Mouse (Mus musculus) forebrain, embryonic 10.5 days (tissue): ENCODE results near the gene 2210016L21Rik. TPM values are rescaled to one million over a fixed set of nuclear protein-coding genes. Genes with fewer than 3 reads are reported as not detected.
A peak's percentile ranks its signal among the peaks of the same experiment; 100 is the strongest.
"Not testable (repeated sequence)": the region's sequence is repeated elsewhere in the genome, so short reads cannot be mapped to it uniquely, and the experiment has no call there.

Source experiments
- DNase-seq: peaks from one replicate; pipeline ENCODE4 v3.0.0-alpha.2; 2017; ENCODE audit warnings: low spot score; ENCODE audit errors: extremely low spot score
- H3K27ac ChIP-seq: fragments of 300-500 bp; sonication (generic); 2 replicates; pipeline ENCODE4 v1.5.1; 2016; ENCODE audit warnings: mild to moderate bottlenecking
- H3K27me3 ChIP-seq: fragments of 300-500 bp; sonication (generic); 2 replicates; pipeline ENCODE4 v1.6.1; 2016; ENCODE audit warnings: mild to moderate bottlenecking; ENCODE audit not compliant: poor library complexity, severe bottlenecking
- H3K36me3 ChIP-seq: fragments of 300-500 bp; sonication (generic); replicated peaks from 2 replicates; pipeline ENCODE4 v1.6.1; 2016; ENCODE audit warnings: mild to moderate bottlenecking, moderate library complexity
- H3K4me1 ChIP-seq: fragments of 300-500 bp; sonication (generic); 2 replicates; pipeline ENCODE4 v1.6.1; 2016
- H3K4me3 ChIP-seq: fragments of 300-500 bp; sonication (generic); 2 replicates; pipeline ENCODE4 v1.5.1; 2016; ENCODE audit warnings: mild to moderate bottlenecking, moderate library complexity
- H3K9me3 ChIP-seq: fragments of 300-500 bp; sonication (generic); 2 replicates; pipeline ENCODE4 v1.6.1; 2016; ENCODE audit warnings: mild to moderate bottlenecking, moderate library complexity
- WGBS: fragments of 180-500 bp; shearing (Covaris S2); methylation state at CpG from one replicate; pipeline ENCODE4 v1.1.7; 2016; 5-methylcytosine and 5-hydroxymethylcytosine counted together
- polyA plus RNA-seq: library from polyadenylated mRNA; unstranded; fragments of >200 nt; fragmentation: Nextera tagmentation; extraction: Ambion mirVana; gene quantifications from 2 replicates; pipeline ENCODE4 v1.2.1, GENCODE M21; 2016

The 2210016L21Rik gene
- polyA plus RNA-seq: 41.5 and 43.3 TPM in 2 replicates

DNA sequence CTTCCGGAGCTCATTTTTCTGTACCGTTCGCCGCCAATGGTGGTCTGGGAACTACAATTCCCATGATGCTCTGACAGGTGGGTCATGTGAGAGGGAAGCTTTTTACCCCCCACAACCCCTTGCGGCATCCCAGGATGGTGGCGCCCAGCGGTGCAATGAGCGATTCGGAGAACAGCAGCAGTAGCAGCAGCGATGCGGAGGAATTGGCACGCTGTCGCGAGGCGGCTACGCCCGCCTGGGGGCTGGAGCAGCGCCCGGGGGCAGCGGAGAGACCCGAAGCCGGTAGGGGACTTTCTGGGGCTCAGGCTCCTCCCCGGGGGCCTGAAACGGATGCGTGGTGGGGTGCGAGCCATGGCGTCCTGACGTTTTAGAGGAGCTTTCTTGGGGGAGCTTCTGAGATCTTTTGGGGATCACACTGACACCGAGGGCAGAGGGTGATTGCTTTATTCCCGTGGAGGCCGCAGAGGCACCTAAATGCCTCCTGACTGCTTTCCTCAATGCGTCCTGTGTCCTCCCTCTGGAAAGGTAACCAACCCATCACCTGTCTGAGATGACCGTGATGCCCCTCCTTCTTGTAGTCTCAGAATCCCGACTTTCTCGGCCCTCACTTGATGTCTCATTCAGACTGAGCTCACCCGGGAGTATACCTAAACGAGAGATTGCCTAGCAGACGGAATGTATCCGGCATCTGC is at the start of gene 2210016L21Rik:
TSS of gene 2210016L21Rik (plus strand) at position 85 of the 692 bp plus-strand sequence.
- H3K36me3 ChIP-seq: peaks cover 25% of the 10 kb centered on the region
- 2% methylated on average over 39 of the region's 39 CpGs for WGBS

DNA sequence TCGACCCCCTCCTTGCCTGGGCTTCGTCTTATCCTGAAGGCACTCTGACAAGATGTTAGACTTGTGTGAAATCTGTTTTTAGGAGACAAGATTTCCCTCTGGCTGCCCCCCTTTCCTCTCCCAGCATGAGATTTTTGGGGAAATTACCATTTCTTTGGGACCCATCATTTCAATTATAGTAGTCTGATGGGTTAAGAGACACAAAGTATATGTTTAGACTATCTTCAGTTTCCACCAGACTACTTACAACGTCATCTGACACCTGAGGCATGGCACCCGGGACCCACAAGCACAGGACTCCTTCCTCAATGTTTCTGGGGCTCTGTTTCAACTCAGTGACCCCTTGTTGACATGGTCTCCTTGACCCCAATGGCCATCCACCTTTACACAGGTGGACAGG is 46.4 kb upstream of the 2210016L21Rik start:
- H3K4me1 ChIP-seq: peaks cover 10% of the 10 kb centered on the region
- no peak for DNase-seq
- no peak overlapping the region for H3K4me3 ChIP-seq
- no peaks in the 10 kb centered on the region for H3K9me3 ChIP-seq
- H3K27me3 ChIP-seq: no peaks in the 10 kb centered on the region
- H3K36me3 ChIP-seq: no peaks in the 10 kb centered on the region
- H3K27ac ChIP-seq: no peak overlapping the region
- WGBS: 88% methylated on average over 4 of the region's 4 CpGs

More for the DNA sequence above, at the start of gene 2210016L21Rik:
- H3K27me3 ChIP-seq: no peaks in the 10 kb centered on the region
- peak within 1 kb of the TSS; percentile 93 for H3K27ac ChIP-seq
- peak; percentile 90 for DNase-seq
- peaks cover 19% of the 10 kb centered on the region for H3K4me1 ChIP-seq
- H3K9me3 ChIP-seq: peaks cover 8% of the 10 kb centered on the region; the same call in 1 of the 2 replicates
- peak within 1 kb of the TSS; percentile 94 for H3K4me3 ChIP-seq

DNA sequence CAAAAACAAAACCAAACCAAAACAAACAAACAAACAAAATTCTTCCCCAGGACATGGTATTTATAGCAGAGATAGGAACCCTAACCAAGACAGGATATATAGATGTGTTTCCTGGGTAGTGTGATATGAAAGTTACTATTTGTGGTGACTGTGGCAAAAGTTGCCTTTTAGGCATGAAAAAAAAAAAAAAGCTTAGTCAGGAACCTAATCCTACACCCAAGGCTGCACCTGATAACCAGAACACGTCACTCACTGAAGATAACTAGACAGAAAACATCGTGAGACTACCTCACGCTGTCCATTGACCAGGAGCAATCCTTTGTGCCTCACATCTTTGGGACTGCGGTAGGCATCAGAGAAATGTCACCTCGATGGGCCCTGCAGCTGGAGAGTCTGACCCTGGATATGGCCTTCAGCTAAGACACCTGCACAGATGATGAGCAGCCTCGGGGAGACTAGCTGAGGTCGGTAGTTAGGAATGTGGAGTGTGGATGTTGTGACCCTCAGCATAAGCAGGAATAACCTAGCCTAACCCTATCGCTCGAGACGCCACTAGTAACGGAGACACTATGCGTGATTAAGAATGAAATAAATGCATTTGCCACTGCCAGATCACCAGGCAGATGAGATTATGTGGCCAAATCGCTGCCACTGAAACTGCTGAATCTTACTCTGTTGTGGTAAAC is 45.1 kb upstream of the 2210016L21Rik start, which contains the start of gene Oasl2:
TSS of gene Oasl2 (plus strand) at position 249 of the 686 bp plus-strand sequence.
- no peak for DNase-seq
- 0 out of 2 replicates have a peak within 1 kb of the TSS, but pooled peaks have one; percentile 5 for H3K27ac ChIP-seq
- H3K36me3 ChIP-seq: no peaks in the 10 kb centered on the region
- H3K9me3 ChIP-seq: no peaks in the 10 kb centered on the region
- peak within 1 kb of the TSS; percentile 22; the same call in 1 of the 2 replicates for H3K4me3 ChIP-seq
- H3K27me3 ChIP-seq: no peaks in the 10 kb centered on the region
- 68% methylated on average over 13 of the region's 13 CpGs for WGBS
- H3K4me1 ChIP-seq: peaks cover 10% of the 10 kb centered on the region

DNA sequence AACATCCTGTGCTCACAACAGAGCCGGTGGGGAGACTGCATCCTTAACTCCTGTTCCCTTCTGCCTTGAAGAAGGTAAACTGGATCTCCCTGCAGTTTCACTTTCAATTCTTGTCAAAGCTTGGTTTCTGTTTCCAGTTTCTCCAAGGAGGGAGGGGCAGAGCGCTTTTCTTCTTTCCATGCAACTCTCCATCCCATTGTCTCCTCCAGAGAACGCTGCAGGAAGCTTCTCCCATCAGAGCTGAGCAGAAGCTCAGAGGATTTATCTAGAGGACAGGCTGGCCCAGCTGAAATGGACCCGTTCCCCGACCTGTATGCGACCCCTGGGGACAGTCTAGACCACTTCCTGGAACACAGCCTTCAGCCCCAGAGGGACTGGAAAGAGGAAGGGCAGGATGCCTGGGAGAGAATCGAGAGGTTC is 44.6 kb upstream of the 2210016L21Rik start:
- Histone ChIP-seq H3K4me3 (peak overlapping the region; percentile 22; the same call in 1 of the 2 replicates), H3K9me3 (no peaks in the 10 kb centered on the region), H3K27ac (0 out of 2 replicates have a peak overlapping the region, but pooled peaks have one; percentile 5), H3K27me3 (no peaks in the 10 kb centered on the region), H3K36me3 (no peaks in the 10 kb centered on the region), H3K4me1 (peaks cover 10% of the 10 kb centered on the region)
- WGBS: 10% methylated on average over 7 of the region's 7 CpGs
- no peak for DNase-seq

DNA sequence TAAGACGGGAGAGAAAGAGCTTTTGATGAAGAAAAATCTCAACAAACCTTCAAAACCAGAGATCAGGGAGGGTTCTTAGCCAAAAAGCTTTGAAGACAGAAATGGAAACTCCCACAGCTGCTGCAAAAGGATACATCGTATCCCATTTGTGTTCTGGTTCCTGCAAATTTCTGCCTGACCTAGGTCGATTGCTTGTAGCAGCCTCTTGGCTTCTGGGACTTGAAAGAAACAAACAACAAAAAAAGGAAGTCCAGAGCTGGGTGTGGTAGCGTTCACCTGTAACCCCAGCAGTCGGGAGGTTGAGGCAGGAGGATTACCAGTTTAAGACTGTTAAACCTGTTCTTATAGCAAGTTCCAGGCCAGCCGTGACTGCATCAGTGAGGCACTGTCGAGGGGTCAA is 43.1 kb upstream of the 2210016L21Rik start:
- DNase-seq: no peak
- Histone ChIP-seq H3K4me1 (peaks cover 10% of the 10 kb centered on the region), H3K27me3 (no peaks in the 10 kb centered on the region), H3K27ac (no peak overlapping the region), H3K4me3 (no peak overlapping the region), H3K9me3 (no peaks in the 10 kb centered on the region), H3K36me3 (no peaks in the 10 kb centered on the region)
- WGBS: 82% methylated on average over 7 of the region's 7 CpGs

DNA sequence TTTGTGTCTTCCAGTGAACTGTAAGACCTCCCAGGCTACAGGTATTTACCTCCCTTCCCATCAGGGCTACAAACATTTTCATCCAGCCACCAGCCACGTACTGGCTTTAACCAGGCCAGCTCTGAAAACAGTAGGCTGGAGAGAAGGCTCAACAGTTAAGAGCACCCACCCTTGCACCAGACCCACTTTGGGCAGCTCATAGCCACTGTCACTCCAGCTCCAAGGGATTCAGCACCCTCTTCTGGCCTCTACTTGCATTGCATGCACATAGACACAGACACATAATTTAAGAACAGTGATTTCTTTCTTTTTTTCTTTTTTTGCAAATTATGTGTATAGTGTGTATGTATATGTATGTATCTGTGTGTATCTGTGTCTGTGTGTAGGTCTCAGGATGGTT is 39.5 kb upstream of the 2210016L21Rik start:
- Histone ChIP-seq H3K4me1 (peaks cover 11% of the 10 kb centered on the region), H3K27ac (no peak overlapping the region), H3K4me3 (no peak overlapping the region), H3K9me3 (peaks cover 8% of the 10 kb centered on the region), H3K27me3 (no peaks in the 10 kb centered on the region), H3K36me3 (no peaks in the 10 kb centered on the region)
- 32% methylated on average over 1 of the region's 1 CpGs for WGBS
- DNase-seq: peak; percentile 42

DNA sequence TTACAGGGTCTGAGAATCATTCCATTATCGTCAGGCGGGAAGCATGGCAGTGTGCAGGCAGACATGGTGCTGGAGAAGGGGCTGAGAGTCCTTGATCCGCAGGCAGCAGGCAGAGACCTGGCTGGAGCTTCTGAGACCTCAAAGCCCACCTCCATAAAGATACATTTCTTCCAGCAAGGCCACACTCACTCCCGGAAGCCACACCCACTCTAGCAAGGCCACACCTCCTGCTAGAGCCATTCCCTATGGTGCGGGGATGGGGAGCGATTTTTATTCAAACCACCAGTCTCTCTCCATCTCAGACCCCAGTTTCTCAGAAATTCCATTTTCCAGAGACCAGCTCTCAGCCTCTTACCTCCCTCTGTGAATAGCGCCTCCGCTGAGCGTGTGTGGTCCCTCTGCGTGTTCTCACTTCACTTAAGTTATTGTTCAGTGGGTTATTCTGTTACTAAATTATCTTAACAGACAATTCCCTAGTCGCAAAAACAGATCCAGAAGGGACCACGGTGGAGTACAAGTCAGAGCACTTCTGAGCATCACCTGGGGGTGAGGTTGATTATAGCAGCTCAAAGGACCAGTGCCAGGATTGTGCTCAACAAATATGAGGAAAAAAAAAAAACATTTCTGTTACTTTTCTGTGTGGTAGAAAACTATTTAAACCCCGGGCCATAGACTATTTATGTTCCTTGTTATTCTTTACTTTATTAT is 33.2 kb upstream of the 2210016L21Rik start:
- Histone ChIP-seq H3K27me3 (no peaks in the 10 kb centered on the region), H3K27ac (no peak overlapping the region), H3K4me3 (no peak overlapping the region), H3K9me3 (peaks cover 8% of the 10 kb centered on the region), H3K4me1 (peaks cover 13% of the 10 kb centered on the region; the same call in 1 of the 2 replicates), H3K36me3 (no peaks in the 10 kb centered on the region)
- 53% methylated on average over 13 of the region's 13 CpGs for WGBS
- peak; percentile 16 for DNase-seq

DNA sequence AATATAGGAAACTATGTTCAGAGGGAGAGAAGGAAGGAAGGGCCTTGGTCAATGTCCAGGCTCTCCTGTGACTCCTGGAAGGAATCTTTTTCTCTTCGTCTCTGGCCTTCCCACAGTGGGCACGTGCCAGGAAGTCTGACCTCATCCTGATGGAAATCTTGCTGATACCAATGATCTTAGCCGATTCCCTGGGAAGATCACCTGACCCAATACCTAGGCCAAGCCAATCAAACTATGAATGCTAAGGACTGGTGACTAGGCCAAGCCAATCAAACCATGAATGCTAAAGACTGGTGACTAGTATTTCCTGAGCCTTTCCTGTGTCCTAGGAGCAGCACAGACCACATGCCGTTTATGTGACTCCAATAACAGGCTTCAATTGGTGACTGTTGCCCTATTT is 28.3 kb upstream of the 2210016L21Rik start:
- Histone ChIP-seq H3K4me1 (peaks cover 8% of the 10 kb centered on the region; the same call in 1 of the 2 replicates), H3K27ac (no peak overlapping the region), H3K27me3 (no peaks in the 10 kb centered on the region), H3K4me3 (no peak overlapping the region), H3K36me3 (no peaks in the 10 kb centered on the region), H3K9me3 (no peaks in the 10 kb centered on the region)
- WGBS: 75% methylated on average over 4 of the region's 4 CpGs
- no peak for DNase-seq

DNA sequence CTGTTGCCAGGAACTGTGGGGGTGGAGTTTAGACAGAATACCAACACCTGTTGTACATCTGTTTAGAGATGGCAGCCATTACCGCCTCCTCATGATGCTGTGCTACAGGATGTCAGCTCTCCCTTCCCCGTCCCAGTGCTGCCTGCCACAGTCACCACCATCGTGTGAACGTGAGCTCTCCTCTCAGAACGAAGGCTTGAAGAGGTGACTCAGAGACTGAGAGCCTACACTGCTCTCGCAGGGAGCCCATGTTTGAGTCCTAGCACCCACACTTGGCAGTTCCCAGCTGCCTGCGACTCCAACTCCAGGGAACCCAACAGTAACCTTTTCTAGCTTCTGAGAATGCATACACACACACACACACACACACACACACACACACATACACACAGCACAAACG is 27.1 kb upstream of the 2210016L21Rik start:
- no peak for DNase-seq
- no peak overlapping the region for H3K27ac ChIP-seq
- 81% methylated on average over 8 of the region's 8 CpGs for WGBS
- no peaks in the 10 kb centered on the region for H3K9me3 ChIP-seq
- 0 out of 2 replicates have a peak, but pooled peaks cover 7% of the 10 kb centered on the region for H3K4me1 ChIP-seq
- H3K36me3 ChIP-seq: no peaks in the 10 kb centered on the region
- no peak overlapping the region for H3K4me3 ChIP-seq
- H3K27me3 ChIP-seq: no peaks in the 10 kb centered on the region

DNA sequence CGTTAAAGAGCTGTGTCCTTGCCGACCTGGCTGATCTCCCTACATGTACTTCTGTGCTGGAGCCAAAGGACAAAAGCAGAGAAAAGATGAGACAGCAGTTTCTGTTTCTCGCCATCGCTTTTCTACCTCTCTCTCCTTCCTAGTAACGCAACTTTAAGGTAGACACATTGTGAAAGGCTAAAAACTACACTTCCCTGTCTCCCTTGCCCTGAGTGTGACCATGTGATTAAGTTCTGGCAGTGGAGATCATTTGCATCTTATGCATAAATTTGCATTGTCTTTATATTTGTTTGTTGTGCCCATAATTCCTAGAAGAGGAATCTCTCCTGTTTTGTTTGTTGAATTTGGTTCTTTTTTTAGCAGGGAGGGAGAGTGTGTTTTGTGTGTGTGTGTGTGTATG is 26.1 kb upstream of the 2210016L21Rik start:
- Histone ChIP-seq H3K27me3 (no peaks in the 10 kb centered on the region), H3K27ac (no peak overlapping the region), H3K9me3 (no peaks in the 10 kb centered on the region), H3K4me3 (no peak overlapping the region), H3K4me1 (0 out of 2 replicates have a peak, but pooled peaks cover 7% of the 10 kb centered on the region), H3K36me3 (no peaks in the 10 kb centered on the region)
- DNase-seq: no peak
- WGBS: 83% methylated on average over 5 of the region's 5 CpGs

DNA sequence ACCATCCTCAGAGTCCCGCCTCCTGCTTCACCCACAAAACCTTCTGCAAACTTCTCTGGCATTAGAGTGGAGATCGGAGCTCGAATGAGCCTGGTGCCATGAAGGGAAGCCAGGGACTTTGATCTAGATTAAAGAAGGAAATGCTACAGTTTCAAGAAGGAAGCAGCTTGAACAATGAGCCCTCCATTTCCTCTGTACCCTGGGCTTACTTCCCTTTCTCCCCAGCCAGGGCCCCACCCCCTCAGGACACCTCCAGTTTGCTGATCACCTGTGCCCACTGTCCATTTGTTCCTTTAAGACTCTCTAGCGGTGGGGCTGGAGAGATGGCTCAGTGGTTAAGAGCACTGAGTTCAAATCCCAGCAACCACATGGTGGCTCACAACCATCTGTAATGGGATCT is 25.2 kb upstream of the 2210016L21Rik start:
- 86% methylated on average over 4 of the region's 4 CpGs for WGBS
- H3K4me1 ChIP-seq: 0 out of 2 replicates have a peak, but pooled peaks cover 7% of the 10 kb centered on the region
- DNase-seq: no peak

DNA sequence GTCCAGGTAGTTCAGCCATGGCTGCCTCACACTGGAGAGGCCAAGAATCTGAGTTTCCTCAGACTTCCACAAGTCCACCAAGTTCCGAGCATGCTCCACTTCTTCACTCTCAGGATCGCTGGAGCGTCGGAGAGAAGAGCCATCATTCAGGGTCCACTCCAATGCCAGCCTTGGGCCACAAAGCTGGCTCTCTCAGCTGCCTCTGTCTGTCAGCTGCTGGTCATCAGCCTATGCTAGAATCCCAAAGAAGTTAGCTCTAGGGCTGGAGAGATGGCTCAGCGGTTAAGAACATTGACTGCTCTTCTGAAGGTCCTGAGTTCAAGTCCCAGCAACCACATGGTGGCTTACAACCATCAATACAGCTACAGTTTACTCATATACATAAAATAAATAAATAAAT is 24.6 kb upstream of the 2210016L21Rik start:
- not testable (repeated sequence) for H3K4me3 ChIP-seq, DNase-seq, H3K9me3 ChIP-seq, H3K27ac ChIP-seq, H3K27me3 ChIP-seq, H3K36me3 ChIP-seq, H3K4me1 ChIP-seq
- 93% methylated on average over 5 of the region's 5 CpGs for WGBS

More for the DNA sequence above, 25.2 kb upstream of the 2210016L21Rik start:
- H3K27ac ChIP-seq: no peak overlapping the region
- no peak overlapping the region for H3K4me3 ChIP-seq
- H3K27me3 ChIP-seq: no peaks in the 10 kb centered on the region
- no peaks in the 10 kb centered on the region for H3K36me3 ChIP-seq
- no peaks in the 10 kb centered on the region for H3K9me3 ChIP-seq
